In the genomic region with DNA sequence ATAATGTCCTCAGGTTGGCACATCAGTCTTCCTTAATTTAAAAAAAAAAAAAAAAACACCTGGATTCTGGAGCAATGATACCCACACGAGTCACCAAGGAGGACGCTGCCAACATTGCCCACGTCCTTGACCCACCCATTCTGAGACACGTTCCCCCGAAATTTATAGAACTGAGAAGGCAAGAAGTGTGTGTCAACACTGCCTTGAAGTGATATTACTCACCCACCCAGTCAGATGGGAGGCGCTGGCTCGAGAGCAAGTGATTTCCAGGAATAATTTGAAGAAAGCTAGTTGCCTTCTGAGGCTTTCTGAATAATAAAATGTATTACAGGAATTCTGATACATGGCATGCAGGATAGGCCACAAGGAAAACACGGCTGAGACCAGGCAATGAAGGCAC, we compare ENCODE assay signal across 25 mouse cellular contexts. TPM values are rescaled to one million over a fixed set of nuclear protein-coding genes. Genes with fewer than 3 reads are reported as not detected.
DNase-seq lines count a peak whose midpoint lies in the region; ATAC-seq lines count a peak whose summit lies in the region.
"Had no signal": no experiment of that assay in that cellular context is flagged by ENCODE, and none has a peak within 500 bp of the region (broad histone marks: within the 10 kb centered on the region; RNA-seq: fewer than 3 reads in every experiment).

No protein-coding gene starts in this region.

- no peak for ATAC-seq in liver, embryonic 15.5 days (ENCODE audit: insufficient read depth)
- ATAC-seq: CD4-positive, CD25-positive, alpha-beta regulatory T cell, adult 4 months; hindbrain, postnatal 0 days; intestine, embryonic 16.5 days; Patski had no signal

- H3K36me3 ChIP-seq in liver, embryonic 15.5 days (replicated peaks) = no peaks in the 10 kb centered on the region
- H3K36me3 ChIP-seq: embryonic facial prominence, embryonic 13.5 days; forebrain, embryonic 12.5 days; limb, embryonic 12.5 days had no signal

- H3K27ac ChIP-seq in liver, embryonic 15.5 days (replicated peaks) = peak overlapping the region; percentile 34; the same call in 1 of the 2 replicates
- H3K27ac ChIP-seq: embryonic facial prominence, embryonic 13.5 days; forebrain, embryonic 12.5 days; gastrocnemius, adult 2 months; hindbrain, postnatal 0 days; layer of hippocampus, adult 2 months; limb, embryonic 12.5 days had no signal

- DNase-seq in adrenal gland, adult (ENCODE audit: inconsistent age in 2 of 2, low spot score in 1 of 2) = peak; percentile 43 to 85
- no peak for DNase-seq in adrenal gland, postnatal 4 days (ENCODE audit: low spot score in 2 of 2)
- DNase-seq in liver (no peak), NIH3T3 (ENCODE audit: low read depth) (peak; percentile 17)
- DNase-seq in adrenal gland, postnatal 36 days = peak; percentile 33 to 64
- no peak for DNase-seq in cerebellum, postnatal 4 days (ENCODE audit: low spot score in 2 of 2)
- DNase-seq: cerebellum, adult 2 months; cerebellum, postnatal 25 days; embryo, embryonic 11 days; gastrocnemius, adult 2 months; kidney, postnatal 25 days; lung, postnatal 10 days; thymus, adult 18-20 months; thymus, postnatal 36 days had no signal

- WGBS in liver, embryonic 15.5 days (ENCODE audit: insufficient replicate concordance) = 48% methylated on average over 8 of the region's 8 CpGs

- no peaks in the 10 kb centered on the region for H3K9me3 ChIP-seq in liver, embryonic 15.5 days (replicated peaks)
- H3K9me3 ChIP-seq: embryonic facial prominence, embryonic 13.5 days; forebrain, embryonic 12.5 days; limb, embryonic 12.5 days had no signal

- peaks cover 59% of the 10 kb centered on the region for H3K4me1 ChIP-seq in liver, embryonic 15.5 days (replicated peaks)

- H3K4me2 ChIP-seq in liver, embryonic 15.5 days = no peak overlapping the region
- H3K4me2 ChIP-seq: embryonic facial prominence, embryonic 13.5 days; forebrain, embryonic 12.5 days; limb, embryonic 12.5 days; midbrain, embryonic 11.5 days had no signal

- no peak overlapping the region for H3K4me3 ChIP-seq in liver, embryonic 15.5 days (replicated peaks)
- H3K4me3 ChIP-seq: embryonic facial prominence, embryonic 13.5 days; erythroblast, embryonic 14.5 days; forebrain, embryonic 12.5 days; gastrocnemius, adult 2 months; layer of hippocampus, adult 2 months; limb, embryonic 12.5 days had no signal

- H3K9ac ChIP-seq in liver, embryonic 15.5 days = no peak overlapping the region
- H3K9ac ChIP-seq: embryonic facial prominence, embryonic 13.5 days; forebrain, embryonic 12.5 days; limb, embryonic 12.5 days had no signal

- no peaks in the 10 kb centered on the region for H3K27me3 ChIP-seq in liver, embryonic 15.5 days
- H3K27me3 ChIP-seq: embryonic facial prominence, embryonic 13.5 days; forebrain, embryonic 12.5 days; limb, embryonic 12.5 days; Patski had no signal

RNA-seq across cellular contexts. Expression of a gene that starts 37.6 kb away (rescaled TPM):
- total RNA-seq in adrenal gland, postnatal 4 days (2021) = 10 to 100 TPM; 29.1 to 34.6 TPM
- polyA plus RNA-seq in liver, embryonic 15.5 days (2015; fragmentation: Nextera tagmentation; extraction: Ambion mirVana) = 0.81 and 0.89 TPM in 2 replicates
- 10 to 100 TPM; 11.7 to 15.3 TPM for total RNA-seq in adrenal gland, postnatal 36 days (2021)

Comparison
In these comparisons a context has a peak if more than half of its experiments do, and no peak if none do; other contexts are left out.
1. DNase-seq: peak in adrenal gland, adult (2 of 2), NIH3T3 (single experiment) and adrenal gland, postnatal 36 days (2 of 2); none in adrenal gland, postnatal 4 days (0 of 2), liver (single experiment) and cerebellum, postnatal 4 days (0 of 2).